Mouse (Mus musculus) cerebellum, adult 2 months (tissue): ENCODE measurements around the gene Mettl8.

Experiments used
- CTCF ChIP-seq: fragments of 200-500 bp; IDR thresholded peaks from 2 replicates; pipeline ENCODE4 v1.5.1; 2011; ENCODE audit warnings: low read depth, mild to moderate bottlenecking, control low read depth, low read length, moderate library complexity, borderline replicate concordance; ENCODE audit not compliant: insufficient read depth
- POLR2A ChIP-seq: fragments of 200-500 bp; IDR thresholded peaks from 2 replicates; pipeline ENCODE4 v1.6.1; 2011; ENCODE audit warnings: low read length, control low read depth, borderline replicate concordance; ENCODE audit not compliant: insufficient read depth

DNA sequence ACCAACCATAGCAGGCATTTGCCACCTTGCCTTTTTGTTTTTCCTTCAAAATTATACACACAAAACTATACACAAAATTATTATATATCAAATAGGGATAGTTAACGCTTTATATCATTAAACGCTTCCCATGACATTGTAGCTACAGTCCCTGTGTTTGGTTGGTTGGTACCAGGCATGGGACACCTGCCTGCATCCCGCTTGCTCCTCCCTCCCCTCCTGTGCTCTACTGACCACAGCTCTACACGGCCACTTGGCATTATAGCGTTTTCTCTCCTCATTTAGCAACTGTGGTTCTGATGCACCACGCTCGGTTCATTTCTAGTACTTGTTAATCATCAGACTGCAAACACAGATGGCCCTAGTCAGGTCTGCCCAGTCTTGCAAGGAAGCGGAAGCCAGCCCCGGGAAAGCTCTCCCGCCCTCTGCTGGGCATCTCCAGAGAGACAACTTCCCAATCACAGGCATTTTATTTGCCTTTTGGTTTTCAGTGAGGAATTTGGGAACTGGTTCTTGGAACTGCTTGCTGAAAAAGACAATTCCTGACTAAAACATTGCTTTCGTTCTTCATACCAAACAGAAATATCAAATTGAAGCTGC is 15.8 kb downstream of the Mettl8 start:
- TF ChIP-seq CTCF (peak; percentile 88), POLR2A (no peak)
